Mouse (Mus musculus): ENCODE measurements around the gene Mepce. TPM values are rescaled to one million over a fixed set of nuclear protein-coding genes. Genes with fewer than 3 reads are reported as not detected.
A peak's percentile ranks its signal among the peaks of the same experiment; 100 is the strongest.

Gene Mepce
- polyA plus RNA-seq, 1 experiment from 2014 or later: 11.2 TPM

DNA sequence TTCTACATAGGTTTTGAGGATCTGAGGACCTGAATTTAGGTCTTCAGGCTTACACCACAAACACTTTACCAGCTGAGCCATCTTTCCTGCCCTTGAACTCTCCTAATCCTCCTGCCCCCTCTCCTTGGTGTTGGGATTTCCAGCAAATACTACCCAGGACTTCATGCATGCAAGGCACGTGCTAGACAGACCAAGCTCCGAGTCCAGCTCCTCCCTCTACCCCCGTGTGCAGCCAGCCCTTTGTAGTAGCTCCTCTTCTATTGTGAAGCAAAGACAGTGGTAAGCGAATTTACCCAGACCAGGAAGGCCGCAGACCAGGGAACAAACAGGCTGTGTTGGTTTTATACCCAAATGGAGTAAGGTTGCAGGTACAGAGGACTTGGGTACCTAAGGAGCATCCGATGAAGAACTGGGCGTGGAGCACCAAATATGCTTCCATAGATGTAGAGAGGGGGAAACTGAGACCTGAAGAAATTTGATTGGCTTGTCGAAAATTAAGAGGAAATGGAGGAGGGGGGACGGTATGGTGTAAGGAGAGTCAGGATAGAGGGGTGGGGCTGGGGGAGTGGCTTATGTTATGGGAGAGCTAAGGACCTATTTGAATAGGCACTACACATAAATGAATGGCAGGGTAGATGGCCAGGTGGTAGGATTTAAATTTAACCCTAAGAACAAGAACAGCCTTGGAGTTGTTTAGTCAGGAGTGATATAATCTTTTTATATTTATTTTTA is 22.7 kb downstream of the Mepce start:
- WGBS: 60% methylated on average over 9 of the region's 9 CpGs
- H3K4me3 ChIP-seq (ENCODE audit: low read length): no peak overlapping the region

DNA sequence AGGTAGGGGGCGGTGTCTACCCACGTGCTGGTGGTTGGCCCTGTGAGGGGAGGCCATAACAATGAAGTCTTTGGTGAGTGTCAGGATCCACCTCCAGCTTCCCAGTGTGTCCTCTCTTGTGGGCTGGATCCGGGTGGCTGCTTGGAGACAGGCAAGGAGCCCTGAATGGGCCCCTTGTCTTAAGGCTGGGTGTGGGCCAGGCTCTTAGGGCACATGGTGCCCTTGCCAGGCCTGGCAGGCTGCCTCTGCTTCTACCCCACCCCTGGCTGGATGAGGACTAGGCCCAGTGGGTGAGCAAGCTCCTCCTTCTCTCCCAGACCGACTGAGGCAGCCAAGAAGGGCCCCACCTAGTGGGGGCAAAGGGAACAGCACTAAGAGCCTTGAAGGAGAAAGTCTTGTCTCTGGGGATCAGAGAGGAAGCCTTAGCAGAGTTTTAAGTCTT is 27.5 kb downstream of the Mepce start:
- Histone ChIP-seq H3K4me3 (ENCODE audit: low read length) (no peak overlapping the region), H3K9ac (replicated peaks; ENCODE audit: low read length) (no peak overlapping the region), H3K27ac (ENCODE audit: low read length) (no peak overlapping the region), H3K27me3 (ENCODE audit: insufficient read depth, low read length) (no peaks in the 10 kb centered on the region), H3K36me3 (ENCODE audit: insufficient read depth, low read length) (peaks cover 30% of the 10 kb centered on the region), H3K9me3 (ENCODE audit: low read length) (no peaks in the 10 kb centered on the region), H3K4me1 (ENCODE audit: insufficient read depth, low read length) (peaks cover 3% of the 10 kb centered on the region; the same call in 1 of the 2 replicates), H3K4me2 (replicated peaks; ENCODE audit: low read depth, low read length) (no peak overlapping the region)
- ATAC-seq (ENCODE audit: low FRiP score, low TSS enrichment): peak; percentile 42; the same call in 1 of the 2 replicates
- 45% methylated on average over 4 of the region's 4 CpGs for WGBS

More for the DNA sequence above, 22.7 kb downstream of the Mepce start:
- Histone ChIP-seq H3K27me3 (ENCODE audit: insufficient read depth, low read length) (no peaks in the 10 kb centered on the region), H3K9ac (replicated peaks; ENCODE audit: low read length) (no peak overlapping the region), H3K4me2 (replicated peaks; ENCODE audit: low read depth, low read length) (no peak overlapping the region), H3K36me3 (ENCODE audit: insufficient read depth, low read length) (0 out of 2 replicates have a peak, but pooled peaks cover 3% of the 10 kb centered on the region), H3K27ac (ENCODE audit: low read length) (no peak overlapping the region), H3K4me1 (ENCODE audit: insufficient read depth, low read length) (no peaks in the 10 kb centered on the region), H3K9me3 (ENCODE audit: low read length) (peaks cover 4% of the 10 kb centered on the region; the same call in 1 of the 2 replicates)
- no peak for ATAC-seq (ENCODE audit: low FRiP score, low TSS enrichment)

DNA sequence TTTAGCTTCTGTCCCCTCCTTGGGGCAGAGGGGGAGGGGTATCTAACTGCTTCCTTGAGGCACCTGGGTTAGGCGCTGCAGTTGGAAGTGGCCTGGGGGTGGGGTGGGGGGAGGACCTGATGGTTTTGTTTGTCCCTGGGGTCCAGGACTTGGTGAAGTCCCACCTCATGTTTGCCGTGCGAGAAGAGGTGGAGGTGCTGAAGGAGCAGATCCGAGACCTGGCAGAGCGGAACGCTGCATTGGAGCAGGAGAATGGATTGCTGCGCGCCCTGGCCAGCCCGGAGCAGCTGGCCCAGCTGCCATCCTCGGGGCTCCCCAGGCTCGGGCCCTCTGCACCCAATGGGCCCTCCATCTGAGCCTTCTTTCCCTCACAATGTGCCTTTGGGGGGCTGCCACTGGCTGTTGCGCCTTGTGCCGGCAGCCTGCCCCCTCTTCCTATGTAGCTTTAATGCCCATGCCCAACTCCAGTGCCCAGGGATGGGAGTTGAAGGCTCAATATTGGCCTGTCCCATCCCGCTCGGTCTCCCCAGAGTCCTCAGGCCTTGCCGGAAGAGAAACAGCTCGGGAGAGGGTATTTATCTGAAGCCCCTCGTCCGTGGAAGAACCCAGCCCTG is 28.4 kb downstream of the Mepce start:
- H3K4me1 ChIP-seq (ENCODE audit: insufficient read depth, low read length): peaks cover 3% of the 10 kb centered on the region; the same call in 1 of the 2 replicates
- H3K9me3 ChIP-seq (ENCODE audit: low read length): no peaks in the 10 kb centered on the region
- H3K9ac ChIP-seq (replicated peaks; ENCODE audit: low read length): no peak overlapping the region
- no peak overlapping the region for H3K4me2 ChIP-seq (replicated peaks; ENCODE audit: low read depth, low read length)
- 93% methylated on average over 19 of the region's 19 CpGs for WGBS
- H3K36me3 ChIP-seq (ENCODE audit: insufficient read depth, low read length): peaks cover 34% of the 10 kb centered on the region
- H3K27me3 ChIP-seq (ENCODE audit: insufficient read depth, low read length): no peaks in the 10 kb centered on the region
- ATAC-seq (ENCODE audit: low FRiP score, low TSS enrichment): no peak
- H3K4me3 ChIP-seq (ENCODE audit: low read length): no peak overlapping the region
- H3K27ac ChIP-seq (ENCODE audit: low read length): no peak overlapping the region

DNA sequence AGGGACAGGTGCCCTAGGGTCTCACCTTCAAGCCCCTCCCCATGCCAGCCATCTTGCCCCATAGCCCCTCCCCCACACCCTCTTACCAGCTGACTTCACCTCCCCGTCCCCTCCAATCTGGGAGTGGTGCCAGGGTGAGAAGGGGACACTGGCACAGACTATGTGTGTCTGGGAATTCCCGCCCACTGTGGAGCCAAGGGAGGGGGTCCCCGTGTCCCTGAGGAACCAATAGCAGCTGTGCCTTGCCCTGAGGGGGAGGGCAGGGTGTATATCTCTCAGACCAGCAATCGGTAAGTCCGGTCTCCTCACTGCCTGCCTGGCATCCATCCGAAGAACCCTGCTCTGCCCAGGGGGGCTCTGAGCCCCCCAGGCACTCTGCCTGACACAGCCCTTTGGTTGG is 29.6 kb downstream of the Mepce start:
- no peak for ATAC-seq (ENCODE audit: low FRiP score, low TSS enrichment)
- WGBS: 83% methylated on average over 6 of the region's 6 CpGs

DNA sequence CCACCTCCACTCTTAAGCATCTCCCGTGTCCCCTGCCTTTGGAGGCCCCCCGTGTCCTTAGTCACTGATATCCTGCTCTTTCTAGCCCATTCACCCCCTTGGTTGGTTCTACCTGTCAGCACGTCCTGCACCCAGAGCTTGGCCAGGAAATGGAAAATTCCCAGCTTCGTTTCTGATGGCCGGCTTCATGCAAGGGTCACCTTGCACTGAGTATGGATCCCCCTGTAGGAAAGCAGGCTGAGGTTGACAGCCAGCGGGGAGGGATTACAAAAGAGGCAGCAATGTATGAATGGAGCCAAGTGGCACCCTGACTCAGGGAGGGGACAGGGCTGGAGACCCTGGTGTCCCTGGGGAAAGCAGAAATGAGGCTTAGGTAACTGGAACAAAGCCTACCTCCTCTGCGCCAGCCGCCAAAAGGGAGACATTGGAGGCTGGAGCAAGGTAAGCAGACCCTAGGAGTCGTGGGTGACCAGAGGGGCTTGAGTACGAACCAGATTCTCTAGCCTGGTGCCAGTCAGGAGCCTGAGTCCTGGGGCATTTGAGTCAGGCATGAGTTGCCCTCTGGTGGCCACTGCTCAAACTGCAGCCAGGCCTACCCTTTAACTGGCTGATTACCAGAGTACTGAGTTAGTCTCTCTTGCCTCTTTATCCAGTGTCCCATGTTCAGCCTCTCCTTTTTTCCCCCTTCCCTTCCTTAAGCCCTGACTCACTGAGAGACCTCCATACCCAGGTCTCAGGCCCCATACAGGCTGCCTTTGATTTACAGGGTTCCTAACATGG is 30.4 kb downstream of the Mepce start:
- no peaks in the 10 kb centered on the region for H3K9me3 ChIP-seq (ENCODE audit: low read length)
- H3K4me1 ChIP-seq (ENCODE audit: insufficient read depth, low read length): peaks cover 3% of the 10 kb centered on the region; the same call in 1 of the 2 replicates
- H3K4me3 ChIP-seq (ENCODE audit: low read length): no peak overlapping the region
- 0 out of 2 replicates have a peak, but pooled peaks have one; percentile 17 for ATAC-seq (ENCODE audit: low FRiP score, low TSS enrichment)
- H3K9ac ChIP-seq (replicated peaks; ENCODE audit: low read length): no peak overlapping the region
- no peaks in the 10 kb centered on the region for H3K27me3 ChIP-seq (ENCODE audit: insufficient read depth, low read length)
- no peak overlapping the region for H3K27ac ChIP-seq (ENCODE audit: low read length)
- 47% methylated on average over 10 of the region's 10 CpGs for WGBS
- no peak overlapping the region for H3K4me2 ChIP-seq (replicated peaks; ENCODE audit: low read depth, low read length)
- peaks cover 49% of the 10 kb centered on the region for H3K36me3 ChIP-seq (ENCODE audit: insufficient read depth, low read length)

More for the DNA sequence above, 29.6 kb downstream of the Mepce start:
- peaks cover 43% of the 10 kb centered on the region for H3K36me3 ChIP-seq (ENCODE audit: insufficient read depth, low read length)
- H3K4me3 ChIP-seq (ENCODE audit: low read length): no peak overlapping the region
- H3K9ac ChIP-seq (replicated peaks; ENCODE audit: low read length): no peak overlapping the region
- H3K27me3 ChIP-seq (ENCODE audit: insufficient read depth, low read length): no peaks in the 10 kb centered on the region
- H3K4me1 ChIP-seq (ENCODE audit: insufficient read depth, low read length): peaks cover 3% of the 10 kb centered on the region; the same call in 1 of the 2 replicates
- H3K4me2 ChIP-seq (replicated peaks; ENCODE audit: low read depth, low read length): no peak overlapping the region
- H3K9me3 ChIP-seq (ENCODE audit: low read length): no peaks in the 10 kb centered on the region
- H3K27ac ChIP-seq (ENCODE audit: low read length): no peak overlapping the region

DNA sequence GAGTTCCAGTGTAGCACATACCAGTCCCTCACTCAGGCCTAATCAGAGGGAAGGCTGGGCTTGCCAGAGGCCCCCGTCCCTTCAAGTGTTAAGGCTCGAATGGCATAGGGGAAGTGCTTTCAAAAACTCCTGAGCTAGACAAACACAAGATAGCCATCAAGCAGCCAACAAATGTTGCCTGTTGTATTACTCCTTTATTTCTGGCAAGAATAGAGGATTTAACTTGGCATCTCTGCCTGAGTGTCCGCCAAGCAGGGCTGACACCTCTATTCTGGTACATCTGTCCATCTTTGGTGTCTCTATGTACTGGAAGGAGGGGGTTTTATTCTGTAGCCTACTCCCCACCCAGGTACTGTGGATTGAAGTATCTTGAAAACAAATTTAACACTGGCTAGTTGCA is 31.3 kb downstream of the Mepce start:
- no peak overlapping the region for H3K9ac ChIP-seq (replicated peaks; ENCODE audit: low read length)
- no peak for ATAC-seq (ENCODE audit: low FRiP score, low TSS enrichment)
- H3K27me3 ChIP-seq (ENCODE audit: insufficient read depth, low read length): no peaks in the 10 kb centered on the region
- no peaks in the 10 kb centered on the region for H3K9me3 ChIP-seq (ENCODE audit: low read length)
- WGBS: 75% methylated on average over 3 of the region's 3 CpGs
- peaks cover 58% of the 10 kb centered on the region for H3K36me3 ChIP-seq (ENCODE audit: insufficient read depth, low read length)
- no peak overlapping the region for H3K4me2 ChIP-seq (replicated peaks; ENCODE audit: low read depth, low read length)
- H3K4me3 ChIP-seq (ENCODE audit: low read length): no peak overlapping the region
- peaks cover 3% of the 10 kb centered on the region; the same call in 1 of the 2 replicates for H3K4me1 ChIP-seq (ENCODE audit: insufficient read depth, low read length)
- H3K27ac ChIP-seq (ENCODE audit: low read length): no peak overlapping the region

DNA sequence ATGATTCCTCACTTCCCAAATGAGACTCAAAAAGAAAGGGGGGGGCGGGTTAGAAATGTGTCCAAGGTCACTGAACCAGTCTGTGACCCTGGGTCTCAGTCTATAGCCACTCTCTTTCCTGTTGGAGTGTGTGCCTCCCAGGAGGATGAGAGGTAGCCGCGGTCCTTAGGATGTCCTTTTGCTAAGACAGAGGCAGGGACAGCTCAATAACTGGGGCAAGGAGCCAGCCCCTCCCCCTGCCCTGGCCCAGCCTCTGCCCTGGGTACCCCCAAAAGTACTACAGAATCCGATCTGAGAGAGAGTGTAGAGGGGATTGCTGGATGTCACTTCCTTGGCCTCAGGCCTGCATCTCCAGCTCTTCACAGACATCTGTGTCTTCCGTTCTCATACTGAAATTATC is 32.0 kb downstream of the Mepce start:
- Histone ChIP-seq H3K4me2 (replicated peaks; ENCODE audit: low read depth, low read length) (no peak overlapping the region), H3K9ac (replicated peaks; ENCODE audit: low read length) (no peak overlapping the region), H3K27ac (ENCODE audit: low read length) (no peak overlapping the region), H3K9me3 (ENCODE audit: low read length) (no peaks in the 10 kb centered on the region), H3K27me3 (ENCODE audit: insufficient read depth, low read length) (no peaks in the 10 kb centered on the region), H3K4me1 (ENCODE audit: insufficient read depth, low read length) (peaks cover 3% of the 10 kb centered on the region; the same call in 1 of the 2 replicates), H3K4me3 (ENCODE audit: low read length) (no peak overlapping the region), H3K36me3 (ENCODE audit: insufficient read depth, low read length) (peaks cover 63% of the 10 kb centered on the region)
- WGBS: 83% methylated on average over 5 of the region's 5 CpGs
- ATAC-seq (ENCODE audit: low FRiP score, low TSS enrichment): no peak

DNA sequence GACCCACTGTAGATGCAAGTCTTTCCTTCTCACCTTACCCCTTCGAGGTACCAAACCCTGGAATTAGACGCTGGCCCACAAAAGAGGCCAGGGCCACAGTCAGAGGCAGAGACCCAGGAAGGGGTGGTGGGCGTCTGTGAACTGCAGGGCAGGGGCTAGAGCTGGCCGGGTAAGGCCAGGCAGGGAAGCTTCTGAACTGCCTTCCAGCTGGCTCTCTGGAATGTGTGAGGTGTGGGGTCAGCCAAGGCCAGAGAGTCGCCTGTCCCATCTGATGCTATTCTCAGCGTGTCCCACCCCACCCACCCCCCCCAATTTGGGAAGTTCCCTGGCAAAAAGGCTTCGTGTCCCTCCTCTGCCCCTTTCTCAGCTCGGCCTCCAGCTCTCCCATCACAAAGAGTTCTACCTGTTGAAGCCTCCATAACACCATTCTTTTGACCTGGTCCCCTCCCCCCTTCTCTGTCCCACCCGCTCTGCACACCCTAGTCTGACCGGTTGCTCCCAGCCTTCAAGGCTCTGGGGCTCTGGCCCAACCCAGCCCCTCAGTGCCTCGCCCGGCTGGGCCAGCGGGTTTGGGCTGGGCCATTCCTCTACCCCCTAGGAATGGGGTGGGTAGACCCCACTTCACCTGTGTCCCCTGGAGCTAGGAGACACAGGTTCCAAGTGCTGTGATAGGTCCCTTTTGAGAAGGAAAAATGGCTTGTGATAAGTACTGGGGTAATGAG is 34.2 kb downstream of the Mepce start:
- no peak overlapping the region for H3K4me3 ChIP-seq (ENCODE audit: low read length)
- no peak for ATAC-seq (ENCODE audit: low FRiP score, low TSS enrichment)
- no peak overlapping the region for H3K9ac ChIP-seq (replicated peaks; ENCODE audit: low read length)
- H3K4me1 ChIP-seq (ENCODE audit: insufficient read depth, low read length): peaks cover 17% of the 10 kb centered on the region
- H3K36me3 ChIP-seq (ENCODE audit: insufficient read depth, low read length): peaks cover 48% of the 10 kb centered on the region
- no peaks in the 10 kb centered on the region for H3K27me3 ChIP-seq (ENCODE audit: insufficient read depth, low read length)
- WGBS: 77% methylated on average over 13 of the region's 13 CpGs
- H3K4me2 ChIP-seq (replicated peaks; ENCODE audit: low read depth, low read length): no peak overlapping the region
- no peaks in the 10 kb centered on the region for H3K9me3 ChIP-seq (ENCODE audit: low read length)
- H3K27ac ChIP-seq (ENCODE audit: low read length): no peak overlapping the region; the same call in 1 of the 2 replicates

DNA sequence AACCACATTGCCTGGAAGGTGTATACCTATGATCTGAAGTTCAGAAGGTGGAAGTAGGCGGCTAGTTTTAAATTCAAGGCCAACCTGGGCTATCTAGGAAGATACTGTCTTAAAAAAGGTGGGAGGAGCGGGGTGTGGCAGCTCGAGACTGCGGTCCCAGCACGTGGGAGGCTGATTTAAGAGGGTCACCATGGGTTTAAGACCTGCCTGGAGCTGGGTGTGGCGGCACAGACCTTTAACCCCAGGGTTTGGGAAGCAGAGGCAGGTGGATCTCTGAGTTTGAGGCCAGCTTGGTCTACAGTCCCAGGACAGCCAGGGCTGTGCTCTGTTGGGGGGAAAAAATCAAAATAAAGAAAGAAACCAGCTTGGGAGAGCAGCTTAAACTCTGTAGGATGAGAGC is 35.5 kb downstream of the Mepce start:
- 82% methylated on average over 6 of the region's 6 CpGs for WGBS
- H3K36me3 ChIP-seq (ENCODE audit: insufficient read depth, low read length): peaks cover 43% of the 10 kb centered on the region
- no peak for ATAC-seq (ENCODE audit: low FRiP score, low TSS enrichment)

More for the DNA sequence above, 35.5 kb downstream of the Mepce start:
- H3K27ac ChIP-seq (ENCODE audit: low read length): no peak overlapping the region
- H3K9ac ChIP-seq (replicated peaks; ENCODE audit: low read length): no peak overlapping the region
- no peaks in the 10 kb centered on the region for H3K27me3 ChIP-seq (ENCODE audit: insufficient read depth, low read length)
- no peak overlapping the region for H3K4me2 ChIP-seq (replicated peaks; ENCODE audit: low read depth, low read length)
- no peaks in the 10 kb centered on the region for H3K9me3 ChIP-seq (ENCODE audit: low read length)
- no peak overlapping the region for H3K4me3 ChIP-seq (ENCODE audit: low read length)
- H3K4me1 ChIP-seq (ENCODE audit: insufficient read depth, low read length): peaks cover 27% of the 10 kb centered on the region
